Mouse (Mus musculus) bone marrow macrophage, adult 2 months (primary cell): ENCODE measurements around the gene Cacul1. TPM values are rescaled to one million over a fixed set of nuclear protein-coding genes. Genes with fewer than 3 reads are reported as not detected.

Source experiments
- H3K27ac ChIP-seq: 2 replicates; pipeline ENCODE4 v1.5.1; 2012; ENCODE audit warnings: low read depth, low read length; ENCODE audit not compliant: insufficient read depth
- H3K4me1 ChIP-seq: 2 replicates; pipeline ENCODE4 v1.6.1; 2012; ENCODE audit warnings: low read length; ENCODE audit not compliant: control insufficient read depth, insufficient read depth
- H3K4me3 ChIP-seq: 2 replicates; pipeline ENCODE4 v1.5.1; 2012; ENCODE audit warnings: mild to moderate bottlenecking, low read length, moderate library complexity; ENCODE audit not compliant: insufficient read depth
- CTCF ChIP-seq: IDR thresholded peaks from 2 replicates; pipeline ENCODE4 v1.5.1; 2012; ENCODE audit warnings: low read depth, mild to moderate bottlenecking, low read length, moderate library complexity
- POLR2A ChIP-seq: IDR thresholded peaks from 2 replicates; pipeline ENCODE4 v1.6.1; 2012; ENCODE audit warnings: mild to moderate bottlenecking, low read depth, low read length, borderline replicate concordance
- polyA plus RNA-seq: library from polyadenylated mRNA; stranded (reverse); fragments of >200 nt; gene quantifications from 2 replicates; pipeline ENCODE4 v1.2.4, GENCODE M21; 2012; ENCODE audit not compliant: missing spikeins, insufficient read depth, insufficient read length

Cacul1 gene
- polyA plus RNA-seq, 1 experiment = 60.7 TPM

DNA sequence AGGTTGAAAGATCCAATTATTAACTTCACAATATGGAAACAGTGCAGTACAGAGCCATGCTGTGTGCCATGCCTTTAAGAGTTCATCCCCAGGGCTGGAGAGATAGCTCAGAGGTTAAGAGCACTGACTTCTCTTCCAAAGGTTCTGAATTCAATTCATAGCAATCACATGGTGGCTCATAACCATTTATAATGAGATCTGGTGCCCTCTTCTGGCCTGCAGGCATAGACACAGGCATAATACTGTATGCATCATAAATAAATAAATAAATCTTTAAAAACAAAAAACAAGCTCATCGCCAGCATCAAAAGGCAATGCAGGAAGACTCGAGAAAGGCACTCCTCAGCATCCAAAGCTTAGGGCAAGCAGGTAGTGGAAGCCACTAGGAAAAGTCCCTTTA is 37.5 kb downstream of the Cacul1 start:
- no peak for TF ChIP-seq CTCF
- TF ChIP-seq POLR2A = no peak
- Histone ChIP-seq H3K4me3 (no peak overlapping the region), H3K4me1 (no peaks in the 10 kb centered on the region), H3K27ac (no peak overlapping the region)

DNA sequence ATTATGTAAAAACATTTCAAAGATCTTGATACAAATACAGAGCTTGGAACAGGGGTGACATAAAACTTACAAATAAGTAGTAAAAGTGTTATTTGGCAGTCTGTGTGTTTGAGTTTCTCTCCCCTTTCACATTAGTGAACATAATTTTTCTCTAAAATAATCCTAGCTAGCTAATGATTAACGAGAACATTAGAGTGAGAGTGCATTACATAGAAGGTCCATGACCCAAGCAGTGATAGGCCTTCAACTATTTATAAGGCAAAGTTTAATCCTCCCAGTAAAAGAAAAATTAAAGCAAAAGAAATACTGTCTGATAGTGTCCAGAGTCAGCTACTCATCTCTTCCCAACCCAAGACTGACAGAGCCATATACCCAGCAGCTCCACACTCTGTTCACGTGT is 48.9 kb downstream of the Cacul1 start:
- H3K4me3 ChIP-seq = no peak overlapping the region
- no peak for TF ChIP-seq POLR2A
- no peak for TF ChIP-seq CTCF
- H3K27ac ChIP-seq = no peak overlapping the region
- H3K4me1 ChIP-seq = peaks cover 7% of the 10 kb centered on the region

GRCm38 (mm10) chr19:60530171-60530570 is 50.7 kb downstream of the Cacul1 start:
- Histone ChIP-seq H3K4me1 (peaks cover 3% of the 10 kb centered on the region), H3K4me3 (no peak overlapping the region), H3K27ac (no peak overlapping the region)
- TF ChIP-seq POLR2A (no peak), CTCF (no peak)

- H3K4me3 ChIP-seq = no peak overlapping the region
- no peaks in the 10 kb centered on the region for H3K4me1 ChIP-seq
- TF ChIP-seq POLR2A (no peak), CTCF (no peak)
Measured at GRCm38 (mm10) chr19:60529302-60529701, 51.5 kb downstream of the Cacul1 start.

DNA sequence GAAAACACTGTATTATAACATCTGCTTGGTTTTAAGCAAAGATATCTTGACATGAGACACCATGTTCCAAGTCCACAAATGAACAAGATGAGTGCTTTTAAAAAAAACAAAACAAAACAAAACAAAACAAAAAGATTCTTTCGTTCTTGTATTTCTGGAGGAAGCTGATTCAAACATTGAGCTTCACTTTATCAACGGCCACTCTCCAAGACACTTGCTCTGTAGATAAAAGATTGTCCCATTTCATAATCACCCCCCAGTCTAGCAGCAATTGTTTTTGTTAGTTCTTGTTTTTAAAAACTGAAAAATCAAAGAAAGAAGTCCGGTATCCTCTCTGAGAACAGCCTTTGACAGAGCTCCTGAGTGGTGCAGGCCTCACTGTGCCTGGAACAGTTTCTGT is 52.2 kb downstream of the Cacul1 start:
- Histone ChIP-seq H3K27ac (no peak overlapping the region), H3K4me3 (no peak overlapping the region), H3K4me1 (no peaks in the 10 kb centered on the region)
- TF ChIP-seq POLR2A (no peak), CTCF (no peak)

More at GRCm38 (mm10) chr19:60529302-60529701, 51.5 kb downstream of the Cacul1 start:
- no peak overlapping the region for H3K27ac ChIP-seq

DNA sequence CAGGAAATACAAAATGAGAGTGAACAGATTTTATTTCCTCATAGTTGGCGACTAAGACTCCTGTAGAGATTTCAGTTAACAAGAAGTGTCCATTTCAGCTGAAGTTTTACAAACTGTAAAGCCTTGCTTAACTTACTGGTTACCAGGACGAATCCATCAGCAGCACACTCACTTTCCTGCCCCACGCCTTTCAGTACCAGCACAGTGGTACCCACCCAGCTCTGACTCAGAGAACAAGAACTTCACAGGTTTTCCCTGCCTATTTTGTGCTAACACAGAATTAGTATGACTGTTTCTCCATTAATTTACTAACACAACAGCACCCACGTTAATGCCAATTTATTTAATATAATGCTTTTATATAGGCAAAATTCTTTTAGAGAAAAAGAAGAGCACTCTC is 53.9 kb downstream of the Cacul1 start:
- Histone ChIP-seq H3K4me3 (no peak overlapping the region), H3K4me1 (no peaks in the 10 kb centered on the region), H3K27ac (no peak overlapping the region)
- TF ChIP-seq POLR2A (no peak), CTCF (no peak)

DNA sequence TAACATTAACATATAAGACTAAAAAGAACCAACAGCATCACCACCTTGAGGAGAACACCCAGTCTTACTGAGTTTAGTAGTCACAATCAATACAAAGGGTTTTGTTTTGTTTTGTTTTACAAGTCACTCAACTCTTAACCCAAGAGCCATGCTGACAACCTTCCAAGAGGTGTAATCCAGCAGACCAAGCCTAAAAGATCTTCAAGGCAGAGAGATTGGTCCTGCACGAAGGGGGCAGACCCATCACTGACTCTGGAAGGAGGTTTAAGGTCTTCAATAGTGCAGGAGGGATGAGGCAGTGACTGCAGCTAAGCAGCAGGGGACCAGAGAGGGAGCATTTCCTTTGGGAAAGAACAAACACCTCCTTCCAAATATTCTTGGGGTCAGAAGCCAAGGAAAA is 55.7 kb downstream of the Cacul1 start:
- H3K27ac ChIP-seq = no peak overlapping the region
- no peaks in the 10 kb centered on the region for H3K4me1 ChIP-seq
- H3K4me3 ChIP-seq = no peak overlapping the region
- TF ChIP-seq CTCF (no peak), POLR2A (no peak)

- Histone ChIP-seq H3K4me1 (no peaks in the 10 kb centered on the region), H3K27ac (no peak overlapping the region), H3K4me3 (no peak overlapping the region)
- no peak for TF ChIP-seq POLR2A
- no peak for TF ChIP-seq CTCF
Measured at GRCm38 (mm10) chr19:60524678-60525077, 56.1 kb downstream of the Cacul1 start.

DNA sequence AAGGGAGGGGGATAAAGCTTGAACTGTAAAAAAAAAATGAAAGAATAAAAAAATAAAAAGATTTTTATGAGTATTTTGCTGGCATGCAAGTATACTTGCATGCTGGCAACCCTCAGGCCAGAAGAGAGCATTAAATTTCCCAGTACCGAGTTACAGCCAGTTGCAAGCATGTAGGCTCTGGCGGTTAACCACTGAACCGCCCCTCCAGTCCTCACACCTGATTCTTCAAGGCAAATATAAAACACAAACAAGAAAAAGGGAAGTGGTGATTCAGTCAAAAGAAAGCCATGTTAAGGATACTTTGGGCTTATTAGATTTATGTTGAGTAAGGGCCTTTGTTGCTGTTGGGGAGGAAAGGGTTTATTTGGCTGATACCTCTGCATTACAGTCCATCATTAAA is 60.7 kb downstream of the Cacul1 start:
- Histone ChIP-seq H3K4me1 (no peaks in the 10 kb centered on the region), H3K4me3 (no peak overlapping the region), H3K27ac (no peak overlapping the region)
- TF ChIP-seq CTCF = no peak
- no peak for TF ChIP-seq POLR2A

- no peak for TF ChIP-seq CTCF
- TF ChIP-seq POLR2A = no peak
- Histone ChIP-seq H3K27ac (no peak overlapping the region), H3K4me3 (no peak overlapping the region), H3K4me1 (no peaks in the 10 kb centered on the region)
Measured at GRCm38 (mm10) chr19:60515064-60515463, 65.8 kb downstream of the Cacul1 start.

- no peak overlapping the region for H3K27ac ChIP-seq
- H3K4me3 ChIP-seq = no peak overlapping the region
- no peaks in the 10 kb centered on the region for H3K4me1 ChIP-seq
- TF ChIP-seq POLR2A (no peak), CTCF (no peak)
Measured at GRCm38 (mm10) chr19:60513431-60513830, 67.4 kb downstream of the Cacul1 start.
